Mouse (Mus musculus) bone marrow macrophage, adult 2 months (primary cell): ENCODE data around the gene Tomm34. TPM values are rescaled to one million over a fixed set of nuclear protein-coding genes. Genes with fewer than 3 reads are reported as not detected.

Experiments
- H3K27ac ChIP-seq: 2 replicates; pipeline ENCODE4 v1.5.1; 2012; ENCODE audit warnings: low read depth, low read length; ENCODE audit not compliant: insufficient read depth
- H3K4me1 ChIP-seq: 2 replicates; pipeline ENCODE4 v1.6.1; 2012; ENCODE audit warnings: low read length; ENCODE audit not compliant: control insufficient read depth, insufficient read depth
- H3K4me3 ChIP-seq: 2 replicates; pipeline ENCODE4 v1.5.1; 2012; ENCODE audit warnings: mild to moderate bottlenecking, low read length, moderate library complexity; ENCODE audit not compliant: insufficient read depth
- CTCF ChIP-seq: IDR thresholded peaks from 2 replicates; pipeline ENCODE4 v1.5.1; 2012; ENCODE audit warnings: low read depth, mild to moderate bottlenecking, low read length, moderate library complexity
- POLR2A ChIP-seq: IDR thresholded peaks from 2 replicates; pipeline ENCODE4 v1.6.1; 2012; ENCODE audit warnings: mild to moderate bottlenecking, low read depth, low read length, borderline replicate concordance
- polyA plus RNA-seq: library from polyadenylated mRNA; stranded (reverse); fragments of >200 nt; gene quantifications from 2 replicates; pipeline ENCODE4 v1.2.4, GENCODE M21; 2012; ENCODE audit not compliant: missing spikeins, insufficient read depth, insufficient read length

Tomm34 gene
- polyA plus RNA-seq, 1 experiment: 60.6 TPM

DNA sequence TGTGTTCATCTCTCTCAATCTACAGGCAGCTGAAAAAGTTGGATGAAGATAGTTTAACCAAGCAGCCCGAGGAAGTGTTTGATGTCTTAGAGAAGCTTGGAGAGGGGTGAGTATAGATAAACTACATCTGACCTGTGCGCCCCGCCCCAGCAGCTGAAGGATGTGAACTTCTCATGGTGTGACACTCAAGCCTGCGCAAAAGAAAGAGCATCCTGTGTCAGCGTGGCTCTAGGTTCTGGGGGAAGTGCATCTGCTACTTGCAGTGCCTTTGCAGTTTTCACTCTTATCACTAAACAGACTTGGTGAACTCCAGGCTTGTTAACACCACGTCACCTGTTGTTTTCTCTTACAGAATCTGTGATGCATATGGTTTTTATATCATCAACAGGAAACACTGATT is 8.5 kb upstream of the Tomm34 start:
- H3K27ac ChIP-seq: no peak overlapping the region
- TF ChIP-seq POLR2A: no peak
- TF ChIP-seq CTCF: no peak
- H3K4me1 ChIP-seq: peaks cover 47% of the 10 kb centered on the region
- no peak overlapping the region for H3K4me3 ChIP-seq

DNA sequence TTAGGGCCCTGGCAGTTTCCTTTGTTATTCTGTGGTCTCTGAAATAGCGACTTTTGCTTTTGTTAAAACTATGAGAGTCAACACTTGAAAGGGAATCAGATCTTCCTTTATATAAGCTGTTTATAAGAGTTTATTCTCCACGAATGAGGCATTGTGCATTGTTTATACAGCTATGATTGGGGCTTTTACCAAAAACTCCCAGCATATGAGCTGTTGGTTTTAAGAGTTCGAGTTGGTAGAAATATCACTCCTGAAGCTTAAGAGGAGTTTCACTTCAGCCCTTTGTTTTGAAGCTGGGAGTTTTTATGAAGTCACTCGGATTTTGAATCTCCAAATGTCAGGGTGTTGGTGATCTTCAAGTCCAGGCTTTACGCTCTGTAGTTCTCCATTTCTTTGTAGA is 6.9 kb upstream of the Tomm34 start:
- TF ChIP-seq POLR2A (no peak), CTCF (no peak)
- Histone ChIP-seq H3K27ac (peak overlapping the region; percentile 52), H3K4me1 (peaks cover 41% of the 10 kb centered on the region), H3K4me3 (no peak overlapping the region)

DNA sequence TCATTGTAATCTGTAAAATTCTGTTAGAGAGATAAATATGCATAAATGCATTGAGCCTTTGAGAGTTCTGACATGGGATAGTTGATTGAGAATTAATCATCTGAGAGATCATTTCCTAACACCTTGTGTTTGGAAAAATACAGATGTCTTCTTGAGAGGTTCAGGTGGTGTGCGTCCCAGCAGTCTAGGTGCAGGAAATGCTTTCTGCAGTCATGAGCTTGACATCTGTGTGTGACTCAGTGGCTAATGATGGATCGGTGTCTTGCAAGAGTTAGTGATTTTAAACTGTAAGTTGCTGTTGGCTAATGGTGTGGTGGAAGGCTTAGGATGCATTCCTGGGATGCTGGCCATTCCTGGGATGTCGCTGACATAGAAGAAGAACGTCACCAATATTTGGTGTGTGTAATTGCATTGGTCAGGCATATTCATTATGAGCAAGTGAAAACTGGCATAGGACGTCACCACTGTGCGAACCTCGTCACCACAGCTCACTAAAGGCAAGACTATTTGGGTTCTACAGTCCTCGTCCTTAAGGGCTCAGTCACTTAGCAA is 6.0 kb upstream of the Tomm34 start:
- TF ChIP-seq CTCF (no peak), POLR2A (no peak)
- Histone ChIP-seq H3K4me1 (peaks cover 32% of the 10 kb centered on the region), H3K27ac (no peak overlapping the region), H3K4me3 (no peak overlapping the region)

DNA sequence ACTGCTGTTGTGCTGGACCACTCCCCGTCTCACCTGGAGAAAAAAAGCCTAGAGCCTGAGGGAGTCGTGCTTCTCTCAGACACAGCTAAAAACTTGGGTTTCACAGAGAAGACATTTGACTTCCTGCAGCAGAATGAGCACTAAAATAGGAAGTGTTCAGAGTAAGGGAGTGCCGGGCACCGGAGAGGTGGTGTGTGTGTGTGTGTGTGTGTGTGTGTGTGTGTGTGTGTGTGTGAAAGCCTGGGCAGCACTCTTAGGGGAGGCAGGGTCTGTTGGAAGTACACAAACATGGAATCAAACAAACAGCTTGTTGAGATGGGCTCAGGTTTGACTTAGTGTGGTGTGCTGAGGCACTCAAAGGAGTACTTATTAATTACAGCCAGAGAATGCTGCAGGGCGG is 4.1 kb upstream of the Tomm34 start:
- Histone ChIP-seq H3K4me3 (peak overlapping the region; percentile 91), H3K4me1 (peaks cover 31% of the 10 kb centered on the region), H3K27ac (peak overlapping the region; percentile 84)
- TF ChIP-seq CTCF: no peak
- TF ChIP-seq POLR2A: no peak

DNA sequence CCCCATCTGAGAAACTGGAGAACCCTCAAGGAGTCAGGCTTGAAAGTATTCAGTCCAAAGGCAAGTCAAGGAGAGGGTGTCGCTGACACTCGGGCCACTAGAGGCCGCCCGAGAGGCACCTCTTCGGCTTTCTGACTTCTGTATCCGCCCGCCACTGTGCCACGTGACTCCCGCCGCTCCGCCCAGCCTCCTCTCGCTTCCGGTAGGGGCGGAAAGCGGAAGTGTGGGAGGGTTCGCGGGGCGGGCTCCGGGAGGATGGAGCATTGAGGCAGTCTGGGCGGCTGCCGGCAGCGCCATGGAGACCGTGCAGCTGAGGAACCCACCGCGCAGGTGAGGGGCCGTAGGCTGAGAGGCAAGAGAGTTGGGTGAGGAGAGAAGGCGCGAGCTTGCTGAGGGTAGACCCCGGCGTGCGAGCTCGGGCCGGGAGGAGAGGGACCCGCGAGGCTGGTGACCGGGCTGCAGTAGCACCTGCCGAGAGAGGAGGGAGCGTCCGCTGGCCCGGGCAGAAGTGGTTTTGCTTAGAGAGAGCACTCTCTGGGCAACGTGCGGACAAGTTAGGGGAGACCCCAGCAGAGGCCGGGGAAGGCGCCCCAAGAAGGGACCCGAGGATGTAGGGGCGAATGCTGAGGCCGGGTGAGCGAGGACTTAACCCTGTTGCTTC is 3.1 kb upstream of the Tomm34 start:
- H3K27ac ChIP-seq: peak overlapping the region; percentile 84
- TF ChIP-seq POLR2A (peak; percentile 98), CTCF (no peak)
- peaks cover 35% of the 10 kb centered on the region for H3K4me1 ChIP-seq
- H3K4me3 ChIP-seq: peak overlapping the region; percentile 91

DNA sequence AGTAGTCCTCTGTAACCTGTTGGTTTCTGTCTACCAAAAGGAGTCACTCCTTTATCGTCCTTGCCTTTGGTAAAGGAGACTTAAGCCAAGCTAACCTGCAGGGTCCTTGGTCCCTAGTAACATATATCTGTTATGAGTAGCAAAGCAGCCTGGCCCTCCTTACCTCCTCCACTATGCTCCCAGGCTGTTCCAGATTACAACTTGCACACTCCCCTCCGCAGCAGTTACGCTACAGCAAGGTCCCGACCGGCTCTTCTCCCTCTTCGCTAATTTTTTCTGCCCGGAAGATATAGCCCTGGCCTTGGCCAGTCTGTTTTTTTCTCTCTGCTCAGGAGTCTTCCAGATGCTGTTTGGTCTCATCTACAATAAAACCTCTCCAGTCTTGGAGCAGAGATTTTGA is 2.2 kb upstream of the Tomm34 start:
- no peak for TF ChIP-seq CTCF
- TF ChIP-seq POLR2A: no peak

DNA sequence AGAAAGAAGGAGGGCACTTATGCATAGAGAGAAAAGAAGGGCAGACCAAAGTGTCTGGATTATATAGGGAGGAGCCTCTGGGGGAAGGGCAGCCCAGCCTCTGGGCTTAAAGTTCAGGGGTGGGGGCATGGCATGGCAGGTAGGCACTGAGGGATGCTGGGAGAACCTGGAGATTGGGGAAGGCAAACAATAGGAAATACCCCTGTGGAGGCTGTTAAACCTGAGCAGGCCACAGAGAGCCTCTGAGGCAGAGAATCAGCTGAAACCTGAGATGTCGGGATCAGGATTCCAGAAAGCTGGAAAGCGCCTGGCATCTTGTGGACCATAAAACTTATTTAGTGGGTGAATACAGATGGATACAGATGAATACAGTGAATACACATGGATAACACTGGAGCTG is 1.1 kb upstream of the Tomm34 start:
- Histone ChIP-seq H3K4me3 (no peak overlapping the region), H3K4me1 (peaks cover 32% of the 10 kb centered on the region), H3K27ac (no peak overlapping the region)
- TF ChIP-seq POLR2A (no peak), CTCF (no peak)

More for the DNA sequence above, 2.2 kb upstream of the Tomm34 start:
- Histone ChIP-seq H3K4me3 (no peak overlapping the region), H3K27ac (no peak overlapping the region), H3K4me1 (peaks cover 37% of the 10 kb centered on the region)

DNA sequence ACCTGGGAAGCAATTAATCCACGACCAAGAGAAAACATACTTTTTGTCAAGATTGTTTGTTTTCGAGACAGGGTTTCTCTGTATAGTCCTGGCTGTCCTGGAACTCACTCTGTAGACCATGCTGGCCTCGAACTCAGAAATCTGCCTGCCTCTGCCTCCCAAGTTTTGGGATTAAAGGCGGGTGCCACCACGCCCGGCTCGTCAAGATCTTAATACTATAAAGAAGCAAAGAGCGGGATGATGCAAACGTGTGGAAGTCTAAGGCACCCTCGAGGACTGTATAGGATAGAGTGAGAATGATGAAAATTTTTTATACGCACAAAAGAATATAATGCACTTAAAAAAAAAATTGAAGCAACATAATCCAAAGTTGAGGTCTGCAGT is 460 bp upstream of the Tomm34 start:
- Histone ChIP-seq H3K27ac (peak overlapping the region; percentile 35; the same call in 1 of the 2 replicates), H3K4me3 (0 out of 2 replicates have a peak overlapping the region, but pooled peaks have one; percentile 21), H3K4me1 (peaks cover 27% of the 10 kb centered on the region)

DNA sequence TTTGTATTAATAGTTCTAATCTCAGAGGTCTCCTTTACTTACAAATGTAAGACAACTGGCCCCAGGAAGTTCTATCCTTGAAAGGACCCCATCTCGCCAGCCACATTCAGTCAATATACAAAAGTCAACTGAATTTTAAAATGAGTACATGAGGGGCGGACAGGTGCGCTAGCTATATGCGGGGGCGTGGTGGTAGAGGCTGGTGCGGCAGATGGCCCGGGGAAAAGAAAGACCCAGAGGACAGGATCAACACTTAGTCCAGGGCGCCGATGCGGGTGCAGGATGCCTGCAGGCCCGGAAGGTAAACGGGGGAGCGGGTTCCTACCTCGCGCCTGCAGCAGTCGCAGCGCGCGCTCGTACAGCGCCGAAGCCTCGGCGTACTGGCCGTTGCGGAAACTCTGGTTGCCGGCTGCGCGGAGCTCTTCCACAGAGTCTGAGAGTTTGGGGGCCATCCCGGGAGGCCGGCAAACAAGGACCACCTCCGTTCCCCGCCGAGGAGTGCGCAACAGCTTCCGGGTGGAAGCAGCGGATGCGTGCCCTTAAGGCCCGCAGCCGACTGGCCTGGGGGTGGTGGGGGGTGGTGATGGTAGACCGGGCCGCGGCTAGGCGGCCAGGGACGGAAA is 716 bp downstream of the Tomm34 start, which contains the start of gene Stk4:
Gene Stk4, plus strand, starts transcription at position 181 of the 623 bp plus-strand sequence.
- H3K4me1 ChIP-seq: peaks cover 15% of the 10 kb centered on the region
- TF ChIP-seq CTCF (no peak), POLR2A (no peak)
- peak within 1 kb of the TSS; percentile 88 for H3K27ac ChIP-seq
- peak within 1 kb of the TSS; percentile 99 for H3K4me3 ChIP-seq

DNA sequence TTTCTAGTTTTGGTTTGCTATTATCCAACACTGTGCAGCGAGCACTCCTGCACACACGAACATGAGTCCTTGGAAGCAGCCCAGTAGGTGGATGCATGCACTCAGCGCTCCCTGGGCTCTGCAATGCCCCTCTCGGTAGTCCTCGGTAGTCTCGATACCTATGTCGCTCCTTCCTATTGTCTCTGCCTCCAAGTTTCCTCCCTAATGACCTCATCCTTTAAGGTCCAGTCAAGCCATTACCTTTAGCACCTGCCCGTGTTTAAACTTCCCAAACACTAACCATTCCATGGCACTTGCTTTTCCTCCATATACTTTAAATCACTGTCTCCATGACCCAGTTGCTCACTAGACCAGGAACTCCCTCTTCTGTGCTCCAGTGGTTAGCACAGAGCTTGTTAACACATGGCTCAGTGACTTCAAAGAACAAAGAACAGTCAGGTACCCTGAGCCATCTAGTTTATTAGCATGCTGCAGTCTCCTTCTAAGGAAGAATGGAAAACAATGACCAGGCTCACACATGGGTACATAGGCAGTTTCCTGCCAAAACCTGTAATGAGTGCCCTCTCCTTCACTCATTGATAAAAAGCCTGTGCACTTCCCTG is 11.2 kb downstream of the Tomm34 start:
- no peak for TF ChIP-seq CTCF
- no peak for TF ChIP-seq POLR2A
- no peak overlapping the region for H3K27ac ChIP-seq
- H3K4me1 ChIP-seq: no peaks in the 10 kb centered on the region
- no peak overlapping the region for H3K4me3 ChIP-seq
